Comparison of ENCODE assay signal across 8 mouse cellular contexts in the genomic region with DNA sequence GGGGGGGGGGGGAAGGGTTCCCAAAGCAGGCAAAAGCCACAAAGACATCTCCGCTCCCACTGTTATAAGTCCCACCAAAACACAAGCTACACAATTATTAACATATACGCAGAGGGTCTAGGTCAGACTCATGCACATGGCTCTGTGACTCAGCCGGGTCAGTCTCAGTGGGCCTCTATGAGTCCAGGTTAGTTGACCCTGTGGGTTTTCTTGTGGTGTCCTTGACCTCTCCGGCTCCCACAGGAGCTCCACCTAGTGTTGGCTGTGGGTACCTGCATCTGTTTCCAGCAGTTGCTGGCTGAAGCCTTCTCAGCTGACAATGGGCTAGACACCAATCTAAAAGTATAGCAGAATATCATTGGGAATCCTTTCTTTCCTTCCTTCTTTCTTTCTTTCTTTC. TPM values are rescaled to one million over a fixed set of nuclear protein-coding genes. Genes with fewer than 3 reads are reported as not detected.
DNase-seq lines count a peak whose midpoint lies in the region.

No protein-coding gene starts in this region.

- intact Hi-C loops in gastrocnemius, postnatal 14 days (cut with DNase I; ENCODE audit: low total_unique reads), result no loop called here

- DNase-seq in gastrocnemius, postnatal 14 days, result peak; percentile 5
- no peak for DNase-seq in gastrocnemius, adult 8-10 months (ENCODE audit: low spot score in 2 of 2)
- DNase-seq in thymus, postnatal 25 days, result peak; percentile 1
- DNase-seq in thymus, postnatal 14 days, result no peak
- peak; percentile 13 for DNase-seq in kidney, postnatal 10 days
- peak; percentile 26 for DNase-seq in testis, postnatal 14 days (ENCODE audit: low spot score)
- DNase-seq in cerebellum, adult 9-11 months, result no peak
- DNase-seq in thymus, postnatal 36 days, result no peak

RNA-seq across cellular contexts. Expression of gene Zfp42, which starts 26.7 kb away (rescaled TPM):
- not detected for total RNA-seq in gastrocnemius, postnatal 14 days (2021)
- not detected for total RNA-seq in gastrocnemius, adult 8-10 months (2022)

Comparison
In these comparisons a context has a peak if more than half of its experiments do, and no peak if none do; other contexts are left out.
1. DNase-seq: peak in gastrocnemius, postnatal 14 days (single experiment), thymus, postnatal 25 days (single experiment), kidney, postnatal 10 days (single experiment) and testis, postnatal 14 days (single experiment); none in gastrocnemius, adult 8-10 months (0 of 2), thymus, postnatal 14 days (single experiment), cerebellum, adult 9-11 months (single experiment) and thymus, postnatal 36 days (0 of 2).